Mouse (Mus musculus): Measurements from ENCODE around the gene Camta1.
"Not testable (repeated sequence)": the region's sequence is repeated elsewhere in the genome, so short reads cannot be mapped to it uniquely, and the experiment has no call there.

Gene Camta1

DNA sequence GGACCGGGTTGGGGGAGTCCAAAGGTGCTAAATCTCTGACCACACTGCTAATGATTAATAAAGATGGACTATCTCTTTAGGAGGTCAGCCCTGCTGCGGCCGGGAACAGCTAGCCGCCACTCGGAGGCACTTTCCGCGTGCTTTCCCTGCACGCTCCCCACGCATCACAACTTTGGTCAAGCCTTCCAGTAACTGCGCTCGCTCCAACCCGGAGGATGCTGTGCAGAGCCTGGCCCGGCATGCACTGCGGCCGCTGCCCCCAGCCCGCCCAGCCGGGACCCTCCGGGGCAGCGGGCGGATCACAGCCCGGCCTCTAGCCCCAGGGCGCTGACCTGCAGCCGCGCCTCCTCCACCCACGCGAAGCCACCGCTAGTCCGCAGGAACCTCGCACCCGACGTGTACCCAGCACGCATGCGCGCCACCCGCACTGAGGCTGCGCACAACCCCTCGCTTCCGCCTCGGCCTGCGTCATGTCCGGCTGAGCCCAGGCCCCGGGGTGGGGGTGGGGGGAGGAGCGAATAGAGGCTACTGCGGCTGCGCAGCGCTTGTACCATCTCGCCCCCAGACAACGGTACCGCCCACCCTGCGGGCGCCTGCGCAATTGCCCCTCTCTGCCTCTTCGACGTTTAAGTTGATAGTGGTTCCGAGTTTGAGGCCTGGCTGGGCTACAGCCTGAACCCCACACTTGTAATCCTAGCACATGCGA, 952.1 kb downstream of the Camta1 start:
- peak; percentile 99 for DNase-seq

DNA sequence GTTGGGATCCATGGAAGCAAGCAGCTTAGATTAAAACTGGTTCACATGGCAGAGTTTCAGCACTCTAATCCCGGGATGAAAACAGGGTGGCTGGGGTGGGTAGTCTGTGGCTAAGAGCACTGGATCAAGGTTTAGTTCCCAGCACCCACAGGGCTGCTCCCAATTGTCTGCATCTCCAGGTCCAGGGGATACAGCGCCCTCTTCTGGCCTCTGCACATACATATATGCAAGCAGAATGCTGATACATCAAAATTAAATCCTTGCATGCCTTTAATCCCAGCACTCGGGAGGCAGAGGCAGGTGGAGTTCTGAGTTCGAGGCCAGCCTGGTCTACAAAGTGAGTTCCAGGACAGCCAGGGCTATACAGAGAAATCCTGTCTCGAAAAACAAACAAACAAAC, 953.2 kb downstream of the Camta1 start:
- peak; percentile 34 to 41 for DNase-seq

DNA sequence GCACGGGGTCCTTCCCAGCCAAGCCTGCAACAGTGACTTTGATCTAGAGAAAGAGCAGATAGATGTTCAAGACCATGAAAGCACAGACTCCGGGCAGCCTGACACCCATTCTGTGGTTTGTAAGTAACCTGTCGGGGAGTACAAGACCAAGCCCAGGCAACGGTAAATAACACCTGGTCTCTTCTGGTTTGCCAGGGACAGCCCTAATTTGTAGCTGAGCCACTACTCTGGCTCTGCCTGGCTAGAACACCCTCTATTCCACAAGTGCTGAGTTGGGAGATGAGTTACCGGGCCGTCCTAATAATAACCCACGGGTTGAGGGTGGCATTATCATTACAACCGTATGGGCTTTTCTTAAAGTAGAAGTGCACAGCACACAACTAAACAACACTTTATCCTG, 954.6 kb downstream of the Camta1 start:
- no peak for DNase-seq

- no peak for DNase-seq
Observed at GRCm38 (mm10) chr4:150903091-150903742, 958.5 kb downstream of the Camta1 start.

DNA sequence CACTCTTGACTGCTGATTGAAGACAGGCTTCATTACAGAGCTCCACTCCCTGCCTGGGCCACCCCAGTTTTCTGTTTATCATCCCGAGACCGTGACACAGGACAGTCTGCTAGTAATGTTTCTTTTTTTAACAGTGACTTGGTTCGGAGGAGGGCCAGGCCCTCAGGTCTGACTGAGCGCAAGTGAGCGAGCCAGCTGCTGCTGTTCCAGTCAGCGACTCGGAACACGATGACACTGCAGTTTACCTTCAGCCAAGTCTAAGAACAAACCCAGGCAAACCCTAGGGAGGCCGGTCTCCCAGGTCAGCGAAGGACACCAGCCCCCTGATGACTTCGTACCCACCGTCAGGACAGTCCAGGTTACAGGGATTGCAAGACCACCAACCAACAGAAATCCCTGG, 959.6 kb downstream of the Camta1 start:
- no peak for DNase-seq

DNA sequence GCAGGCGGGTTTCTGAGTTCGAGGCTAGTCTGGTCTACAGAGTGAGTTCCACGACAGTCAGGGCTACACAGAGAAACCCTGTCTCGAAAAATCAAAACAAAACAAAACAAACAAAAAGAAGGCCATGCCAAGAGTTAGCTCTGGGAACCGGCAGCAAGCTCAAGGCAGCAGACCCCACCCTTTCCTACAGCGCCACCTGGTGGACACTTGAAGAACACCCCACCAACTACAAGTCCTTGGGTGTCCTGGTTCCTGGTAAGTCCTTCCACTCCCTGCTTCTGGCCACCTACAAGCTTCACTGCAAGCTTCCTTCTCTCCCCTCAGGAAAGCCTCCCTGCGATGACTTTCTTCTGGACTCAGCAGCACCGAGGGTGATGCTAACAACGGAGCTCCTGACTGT, 960.0 kb downstream of the Camta1 start:
- DNase-seq, result peak; percentile 86

GRCm38 (mm10) chr4:150900486-150900885, 961.2 kb downstream of the Camta1 start:
- no peak for DNase-seq

DNA sequence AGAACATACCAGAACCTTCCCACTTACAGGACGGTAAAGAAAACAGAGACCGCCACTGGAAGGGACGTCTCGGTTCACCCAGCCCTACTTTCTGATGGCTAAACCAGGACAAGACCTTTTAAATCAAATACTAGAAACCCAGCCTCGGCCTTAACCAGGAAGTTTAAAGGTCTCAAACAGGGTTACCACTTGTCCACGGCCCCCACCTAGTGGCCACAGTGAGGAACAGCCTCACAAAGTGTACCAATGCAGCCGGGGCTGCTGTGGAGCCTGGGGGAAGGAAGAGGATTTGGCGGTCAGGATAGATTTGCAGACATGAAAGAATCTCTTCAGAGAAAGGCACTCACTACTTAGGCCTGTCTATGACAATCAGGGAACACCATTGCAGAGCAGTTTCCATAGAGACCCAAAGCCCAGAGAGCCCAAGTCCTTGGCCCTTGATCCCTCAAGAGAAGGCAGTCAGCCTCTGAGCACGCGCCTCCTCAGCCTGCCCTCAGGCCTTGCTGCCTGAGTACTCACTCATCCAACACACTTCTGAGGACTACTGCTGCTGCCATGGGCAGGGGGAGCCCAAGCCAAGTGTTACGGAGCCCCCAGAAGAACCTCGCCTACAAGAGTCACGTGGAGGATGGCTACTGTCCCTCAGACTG, 962.8 kb downstream of the Camta1 start:
- DNase-seq, result peak; percentile 84

DNA sequence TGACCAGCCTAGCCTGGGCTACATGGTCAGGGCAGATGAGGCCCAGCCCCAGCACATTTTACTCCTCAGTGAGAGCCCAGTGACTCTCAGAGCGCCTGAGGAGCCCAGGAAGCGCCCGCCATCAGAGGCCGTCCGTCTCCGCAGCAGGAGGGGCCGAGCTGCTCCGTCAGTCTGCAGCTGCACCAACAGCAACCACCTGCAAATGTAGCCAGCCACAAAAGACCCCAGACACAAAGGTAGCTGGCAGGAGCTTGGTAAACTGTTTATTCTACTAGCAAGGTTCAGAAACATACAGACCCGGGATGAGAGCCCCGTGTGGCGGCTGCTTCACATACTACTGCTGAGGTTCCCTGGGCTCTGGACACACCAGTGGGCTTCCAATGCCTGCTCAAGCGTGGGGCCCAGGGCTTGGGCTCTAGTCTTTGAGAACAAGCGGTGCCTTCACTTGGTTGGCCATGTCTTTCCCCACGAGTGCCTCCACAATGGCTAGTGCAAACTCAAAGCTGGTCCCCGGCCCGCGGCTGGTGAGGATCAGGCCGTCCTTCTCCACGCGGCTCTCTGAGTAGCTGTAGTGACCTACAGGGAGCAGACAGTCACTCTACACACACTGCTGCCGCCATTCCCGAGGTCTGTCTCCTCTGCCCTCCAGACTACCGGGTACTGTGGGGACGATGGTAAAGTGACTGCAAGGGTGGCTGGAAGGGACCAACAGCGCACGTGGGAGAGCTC, 964.6 kb downstream of the Camta1 start:
- DNase-seq, result no peak

DNA sequence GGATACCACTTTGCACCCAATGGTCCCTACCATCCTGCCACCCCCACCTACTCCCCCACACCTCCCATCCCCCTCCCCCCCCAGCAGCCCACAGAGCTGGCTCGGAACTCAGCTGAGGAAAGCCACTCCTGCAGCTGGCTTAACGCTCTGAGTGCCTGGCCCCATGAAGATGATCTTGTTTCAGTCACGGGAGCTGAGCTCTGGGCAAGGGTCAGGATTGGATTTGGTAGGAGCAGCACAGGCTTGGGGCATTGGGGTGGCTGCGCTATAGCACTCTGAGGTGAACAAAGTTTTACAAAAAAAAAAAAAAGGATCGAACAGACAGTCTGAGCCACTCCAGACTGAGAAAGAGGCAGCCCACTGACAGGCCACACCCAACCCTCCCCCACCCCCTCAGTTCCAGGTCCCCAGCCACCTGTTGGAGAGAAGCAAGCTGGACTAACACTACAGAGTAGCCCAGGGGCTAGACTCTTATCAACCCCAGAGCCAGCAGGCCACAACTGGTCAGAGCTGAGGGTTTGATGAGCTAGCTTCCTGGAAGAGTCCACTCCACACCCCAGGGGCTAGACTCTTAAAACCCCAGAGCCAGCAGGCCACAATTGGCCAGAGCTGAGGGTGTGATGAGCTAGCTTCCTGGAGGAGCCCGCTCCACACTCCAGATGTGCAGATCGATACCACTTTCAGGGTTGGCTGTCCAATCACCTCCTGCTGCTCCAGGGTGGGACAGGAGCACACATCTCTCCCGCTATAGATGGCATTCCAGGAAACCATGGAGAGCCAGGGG, 966.8 kb downstream of the Camta1 start:
- DNase-seq, result no peak

DNA sequence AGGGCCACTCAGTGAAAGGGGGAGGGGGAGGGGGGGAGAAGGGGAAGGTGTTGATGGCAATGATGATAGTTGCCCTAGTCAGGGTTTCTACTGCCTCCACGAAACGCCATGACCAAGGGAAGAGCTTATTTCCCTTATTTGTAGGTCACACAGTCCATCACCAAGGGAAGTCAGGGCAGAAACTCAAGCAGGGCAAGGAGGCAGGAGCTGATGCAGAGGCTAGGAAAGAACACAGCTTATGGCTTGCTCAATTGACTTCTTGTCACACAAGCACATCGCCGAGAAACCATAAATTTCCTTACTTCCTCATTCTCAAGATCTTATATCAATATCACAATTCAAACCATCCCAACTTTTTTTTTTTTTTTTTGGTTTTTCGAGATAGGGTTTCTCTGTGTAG, 970.4 kb downstream of the Camta1 start:
- DNase-seq, result no peak

GRCm38 (mm10) chr4:150889955-150890315, 971.7 kb downstream of the Camta1 start:
- no peak for DNase-seq

DNA sequence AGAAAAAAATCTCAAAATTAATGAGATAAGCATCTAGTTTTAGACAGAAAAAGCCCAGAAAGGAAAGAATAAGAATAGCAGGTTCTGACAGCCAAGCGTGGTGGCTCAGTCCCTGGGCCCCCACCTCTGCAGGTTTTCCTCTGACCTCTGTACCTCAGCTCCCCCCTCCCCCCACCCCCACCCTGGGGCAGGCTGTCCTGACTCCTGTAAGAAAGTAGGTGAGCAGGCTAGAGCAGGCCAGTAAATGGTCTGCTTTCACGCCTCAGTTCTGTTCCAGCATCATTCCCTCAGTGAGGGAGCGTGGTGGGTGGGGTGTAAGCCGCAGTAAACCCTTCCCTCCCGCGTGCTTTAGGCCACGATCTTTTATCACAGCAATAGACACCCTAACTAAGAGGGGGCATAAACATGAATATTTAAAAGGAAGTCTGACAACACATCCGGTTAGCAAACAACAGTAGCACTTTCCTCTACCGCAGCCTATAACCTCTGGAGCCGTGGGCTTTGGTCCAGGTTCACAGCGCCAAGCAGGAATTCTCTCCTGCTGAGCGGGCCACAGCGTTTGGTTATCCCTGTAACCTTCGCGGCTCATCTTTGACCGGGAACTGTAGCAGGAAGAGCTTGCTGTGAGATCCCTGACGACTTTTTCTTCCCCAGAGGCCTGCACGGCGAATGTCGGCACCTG, 972.3 kb downstream of the Camta1 start:
- DNase-seq, result no peak

GRCm38 (mm10) chr4:150888492-150888891, 973.2 kb downstream of the Camta1 start:
- no peak for DNase-seq

- DNase-seq, result no peak
Observed at GRCm38 (mm10) chr4:150887903-150888302, 973.8 kb downstream of the Camta1 start.

DNA sequence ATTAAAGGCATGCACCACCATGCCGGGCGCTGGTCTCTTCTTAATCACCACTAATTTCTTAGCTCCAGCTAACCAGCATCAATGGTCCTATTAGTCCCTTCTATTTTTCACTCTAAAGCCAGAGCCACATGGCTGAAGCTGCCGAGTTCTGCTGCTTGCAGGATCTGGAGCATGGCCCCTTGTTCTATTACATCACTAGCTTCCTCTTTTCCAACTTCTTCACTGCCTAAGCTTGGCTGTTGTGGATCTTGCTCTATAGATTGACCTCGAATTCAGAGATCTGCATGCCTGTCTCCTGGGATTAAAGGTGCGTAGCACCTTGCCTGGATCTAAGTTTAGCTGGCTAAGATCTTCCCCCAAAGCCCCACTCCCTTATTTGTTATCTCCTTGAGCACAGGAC, 979.0 kb downstream of the Camta1 start:
- DNase-seq, result no peak

GRCm38 (mm10) chr4:150880364-150880763, 981.3 kb downstream of the Camta1 start:
- DNase-seq, result no peak

- DNase-seq, result no peak
Observed at GRCm38 (mm10) chr4:150879631-150880030, 982.0 kb downstream of the Camta1 start.

DNA sequence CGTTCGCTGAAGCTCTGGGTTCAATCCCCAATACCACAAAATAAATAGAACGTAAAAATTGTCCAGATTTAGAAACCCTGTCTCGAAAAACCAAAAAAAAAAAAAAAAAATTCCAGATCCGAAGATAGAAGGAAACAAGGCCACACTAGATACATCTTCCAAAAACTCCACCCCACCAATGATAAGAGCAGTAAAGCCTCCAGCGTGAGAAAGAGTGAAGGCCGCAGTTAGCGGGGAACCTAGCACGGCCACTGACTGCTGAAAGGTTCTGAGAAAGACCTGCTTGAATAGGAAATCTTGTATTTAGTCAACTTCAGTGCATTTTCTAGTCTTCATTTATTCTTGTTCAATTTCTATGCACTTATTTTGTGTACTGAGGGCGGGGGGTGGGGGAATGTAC, 986.3 kb downstream of the Camta1 start:
- no peak for DNase-seq

- DNase-seq, result not testable (repeated sequence)
Observed at GRCm38 (mm10) chr4:150874416-150874815, 987.3 kb downstream of the Camta1 start.

DNA sequence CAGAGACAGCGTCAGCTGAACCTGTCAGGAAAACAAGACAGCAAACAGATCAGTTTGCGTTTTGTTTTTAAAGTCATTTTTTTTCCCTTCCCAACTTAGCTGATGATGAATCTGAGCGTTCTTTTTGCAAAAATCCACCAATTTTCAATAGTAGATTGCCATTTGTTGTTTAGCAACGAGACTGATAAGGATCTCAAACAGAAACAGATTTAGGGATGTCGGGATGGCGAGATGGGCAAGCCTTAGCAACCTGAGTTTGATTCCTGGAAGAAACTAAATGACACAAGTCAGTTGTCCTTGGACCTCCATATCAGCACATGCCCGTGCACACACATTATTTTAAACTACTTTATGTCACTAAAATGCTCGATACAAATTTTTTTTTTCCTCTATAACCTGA, 989.0 kb downstream of the Camta1 start:
- no peak for DNase-seq

- DNase-seq, result no peak
Observed at GRCm38 (mm10) chr4:150872139-150872651, 989.5 kb downstream of the Camta1 start.

Data from B cell, adult 2 months (primary cell).